Mouse (Mus musculus) megakaryocyte, embryonic 14.5 days (primary cell): Measurements from ENCODE around the gene Btbd35f23.
"Not testable (repeated sequence)": the region's sequence is repeated elsewhere in the genome, so short reads cannot be mapped to it uniquely, and the experiment has no call there.

ENCODE experiments used
- FLI1 ChIP-seq: IDR thresholded peaks from 2 replicates; pipeline ENCODE4 v1.6.1; 2012; ENCODE audit warnings: low read length, inconsistent platforms, mixed read lengths
- GATA1 ChIP-seq: IDR thresholded peaks from 3 replicates; pipeline ENCODE4 v1.6.1; 2012; ENCODE audit warnings: mixed read lengths, low read length, inconsistent platforms, borderline replicate concordance

- TF ChIP-seq GATA1, FLI1: not testable (repeated sequence)
Observed at GRCm38 (mm10) chrX:3076575-3076974, at the start of gene Btbd35f23.
